ENCODE assay signal across 8 mouse cellular contexts in the genomic region with DNA sequence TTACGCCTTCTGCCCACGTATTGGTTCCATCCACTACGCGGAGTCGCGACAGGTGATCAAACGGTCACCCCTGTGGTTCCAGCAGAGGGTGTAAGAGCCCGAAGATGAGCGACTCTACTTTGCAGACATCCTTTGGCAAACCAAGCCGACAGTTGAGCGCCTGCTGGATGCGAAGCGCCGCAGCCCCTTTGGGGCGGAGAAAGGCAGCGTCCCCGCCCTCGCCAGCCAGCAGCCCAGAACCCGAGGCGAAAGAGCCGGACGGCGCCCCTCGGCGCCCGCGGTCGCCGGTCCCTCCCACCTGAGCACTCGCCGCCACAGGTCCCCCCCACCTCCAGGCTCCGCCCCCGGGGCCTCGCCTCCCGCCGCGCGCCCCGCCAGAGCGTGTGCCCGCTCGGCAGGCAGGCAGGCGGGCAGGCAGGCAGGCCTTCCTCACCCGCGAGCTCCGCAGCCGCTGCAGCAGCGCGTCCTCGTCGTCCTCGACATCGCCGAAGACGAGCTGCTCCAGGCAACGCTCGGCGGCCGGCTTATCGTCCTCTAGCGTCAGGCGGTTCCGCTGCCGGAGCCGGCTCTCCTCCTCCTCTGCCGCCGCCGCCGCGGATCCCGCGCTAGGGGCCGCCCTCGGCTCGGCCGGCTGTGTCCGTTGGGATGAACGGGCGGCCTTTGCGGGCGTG. TPM values are rescaled to one million over a fixed set of nuclear protein-coding genes. Genes with fewer than 3 reads are reported as not detected.
A peak's percentile ranks its signal among the peaks of the same experiment; 100 is the strongest.
DNase-seq lines count a peak whose midpoint lies in the region; ATAC-seq and TF ChIP-seq lines count a peak whose summit lies in the region.

No protein-coding gene starts in this region.

- TF ChIP-seq POLR2A in olfactory bulb, adult 2 months (IDR thresholded peaks at IDR 0.05; ENCODE audit: insufficient read depth, low read depth, low read length) = peak; percentile 65; the same call in 1 of the 2 replicates

- H3K36me3 ChIP-seq in G1E (replicated peaks) = peaks cover 61% of the 10 kb centered on the region
- H3K36me3 ChIP-seq in forebrain, embryonic 10.5 days (replicated peaks) = peaks cover 51% of the 10 kb centered on the region
- peaks cover 13% of the 10 kb centered on the region; the same call in 1 of the 2 replicates for H3K36me3 ChIP-seq in heart, postnatal 0 days (replicated peaks; ENCODE audit: control insufficient read depth, insufficient read depth, low read length)
- H3K36me3 ChIP-seq in lung, embryonic 14.5 days (ENCODE audit: insufficient read depth) = peaks cover 29% of the 10 kb centered on the region

- no peaks in the 10 kb centered on the region for H3K27me3 ChIP-seq in G1E (ENCODE audit: insufficient read depth, low read length)
- H3K27me3 ChIP-seq in forebrain, embryonic 10.5 days (ENCODE audit: poor library complexity, severe bottlenecking) = no peaks in the 10 kb centered on the region
- H3K27me3 ChIP-seq in heart, postnatal 0 days (ENCODE audit: control insufficient read depth, insufficient read depth, low read length) = no peaks in the 10 kb centered on the region
- no peaks in the 10 kb centered on the region for H3K27me3 ChIP-seq in lung, embryonic 14.5 days (ENCODE audit: insufficient read depth, low read length)

- peak overlapping the region; percentile 94 for H3K4me2 ChIP-seq in heart, postnatal 0 days (ENCODE audit: low read depth, low read length)
- peak overlapping the region; percentile 89 for H3K4me2 ChIP-seq in lung, embryonic 14.5 days

- under 1% methylated on average over 80 of the region's 81 CpGs for WGBS in forebrain, embryonic 10.5 days
- WGBS in heart, postnatal 0 days = under 1% methylated on average over 75 of the region's 81 CpGs
- WGBS in large intestine, adult 2 months = under 1% methylated on average over 76 of the region's 81 CpGs
- under 1% methylated on average over 76 of the region's 81 CpGs for WGBS in lung, embryonic 14.5 days
- under 1% methylated on average over 81 of the region's 81 CpGs for WGBS in olfactory bulb, adult 2 months

- H3K4me1 ChIP-seq in G1E (ENCODE audit: insufficient read depth, low read depth, low read length) = peaks cover 47% of the 10 kb centered on the region
- H3K4me1 ChIP-seq in forebrain, embryonic 10.5 days = peaks cover 31% of the 10 kb centered on the region
- H3K4me1 ChIP-seq in heart, postnatal 0 days (ENCODE audit: control insufficient read depth, insufficient read depth) = peaks cover 15% of the 10 kb centered on the region; the same call in 1 of the 2 replicates
- peaks cover 5% of the 10 kb centered on the region; the same call in 1 of the 2 replicates for H3K4me1 ChIP-seq in lung, embryonic 14.5 days (ENCODE audit: insufficient read depth)
- H3K4me1 ChIP-seq in olfactory bulb, adult 2 months (ENCODE audit: control insufficient read depth, insufficient read depth, low read length) = peaks cover 5% of the 10 kb centered on the region

- ATAC-seq in G1E (ENCODE audit: extremely low read depth, insufficient number of reproducible peaks, low FRiP score, poor library complexity, severe bottlenecking) = peak; percentile 29
- peak; percentile 24 for ATAC-seq in heart, postnatal 0 days (ENCODE audit: insufficient read depth, low read depth)
- ATAC-seq in lung, embryonic 14.5 days (ENCODE audit: insufficient read depth) = peak; percentile 59

- no peak for TF ChIP-seq EP300 in heart, postnatal 0 days (IDR thresholded peaks at IDR 0.05; ENCODE audit: low read depth)

- peak; percentile 67 for DNase-seq in G1E (ENCODE audit: low spot score)
- DNase-seq in c-Kit-negative CD71-positive TER-119-positive erythroid progenitor cells, embryonic 14.5 days (ENCODE audit: low read depth, low spot score) = peak; percentile 63
- no peak for DNase-seq in forebrain, embryonic 10.5 days (ENCODE audit: extremely low spot score, low spot score)
- DNase-seq in heart, postnatal 0 days (ENCODE audit: low spot score) = peak; percentile 40
- peak; percentile 21 for DNase-seq in large intestine, adult 2 months (ENCODE audit: low read depth, low spot score)
- peak; percentile 72 for DNase-seq in lung, embryonic 14.5 days
- DNase-seq in thymus, postnatal 25 days = peak; percentile 78

- TF ChIP-seq CTCF in G1E (IDR thresholded peaks at IDR 0.05; ENCODE audit: low read depth, low read length) = no peak
- 0 out of 2 replicates have a peak, but pooled peaks have one; percentile 2 for TF ChIP-seq CTCF in heart, postnatal 0 days (IDR thresholded peaks at IDR 0.05; ENCODE audit: low read depth)
- no peak for TF ChIP-seq CTCF in lung, embryonic 14.5 days (IDR thresholded peaks at IDR 0.05; ENCODE audit: low read depth)
- TF ChIP-seq CTCF in olfactory bulb, adult 2 months (IDR thresholded peaks at IDR 0.05; ENCODE audit: insufficient read depth, low read depth, low read length) = peak; percentile 10; the same call in 1 of the 2 replicates

- H3K9ac ChIP-seq in heart, postnatal 0 days (replicated peaks; ENCODE audit: low read depth, low read length) = peak overlapping the region; percentile 98
- peak overlapping the region; percentile 90 for H3K9ac ChIP-seq in lung, embryonic 14.5 days

- H3K27ac ChIP-seq in forebrain, embryonic 10.5 days = peak overlapping the region; percentile 98
- peak overlapping the region; percentile 99 for H3K27ac ChIP-seq in heart, postnatal 0 days (ENCODE audit: low read depth)
- peak overlapping the region; percentile 94 for H3K27ac ChIP-seq in lung, embryonic 14.5 days (ENCODE audit: low read depth)
- H3K27ac ChIP-seq in olfactory bulb, adult 2 months (ENCODE audit: insufficient read depth, low read depth, low read length) = peak overlapping the region; percentile 31; the same call in 1 of the 2 replicates

- H3K9me3 ChIP-seq in G1E (replicated peaks) = no peaks in the 10 kb centered on the region
- no peaks in the 10 kb centered on the region for H3K9me3 ChIP-seq in forebrain, embryonic 10.5 days
- no peaks in the 10 kb centered on the region for H3K9me3 ChIP-seq in heart, postnatal 0 days (replicated peaks; ENCODE audit: control insufficient read depth, low read length)
- no peaks in the 10 kb centered on the region for H3K9me3 ChIP-seq in lung, embryonic 14.5 days (ENCODE audit: low read depth, low read length)

- peak overlapping the region; percentile 91 for H3K4me3 ChIP-seq in G1E (ENCODE audit: low read depth, low read length)
- H3K4me3 ChIP-seq in forebrain, embryonic 10.5 days = peak overlapping the region; percentile 96
- H3K4me3 ChIP-seq in heart, postnatal 0 days (ENCODE audit: low read depth, low read length) = peak overlapping the region; percentile 100
- H3K4me3 ChIP-seq in lung, embryonic 14.5 days (ENCODE audit: low read depth, low read length) = peak overlapping the region; percentile 99
- peak overlapping the region; percentile 93 for H3K4me3 ChIP-seq in olfactory bulb, adult 2 months (ENCODE audit: insufficient read depth, low read depth, low read length)

RNA-seq across cellular contexts. Expression of a gene that starts 0.5 kb away (rescaled TPM):
- 21.9 and 24.9 TPM in 2 replicates for total RNA-seq in G1E (2014; fragmentation: Nextera tagmentation)
- total RNA-seq in G1E (2017) = 50.9 TPM in 2 replicates
- polyA plus RNA-seq in G1E (2012) = 22.3 and 26.4 TPM in 2 replicates
- polyA plus RNA-seq in forebrain, embryonic 10.5 days (2016; fragmentation: Nextera tagmentation; extraction: Ambion mirVana) = 38.6 and 38.8 TPM in 2 replicates
- 11.8 and 12.9 TPM in 2 replicates for total RNA-seq in heart, postnatal 0 days (2014; rRNA removed; ENCODE audit: low replicate concordance)
- 10.0 and 11.2 TPM in 2 replicates for polyA plus RNA-seq in heart, postnatal 0 days (2015; fragmentation: Nextera tagmentation; extraction: Ambion mirVana)
- 2.6 and 2.8 TPM in 2 replicates for polyA plus RNA-seq in large intestine, adult 2 months (2012; rRNA removed)
- 30.5 and 33.0 TPM in 2 replicates for polyA plus RNA-seq in lung, embryonic 14.5 days (2014; fragmentation: Nextera tagmentation; extraction: Ambion mirVana)
- not detected in 2 replicates for polyA plus RNA-seq in olfactory bulb, adult 2 months (2012; ENCODE audit: insufficient read depth, insufficient read length, low replicate concordance, missing spikeins)

RNA-seq across cellular contexts. Expression of a gene that starts 0.6 kb away (rescaled TPM):
- total RNA-seq in G1E (2014; fragmentation: Nextera tagmentation) = 105 and 119 TPM in 2 replicates
- 31.7 and 39.4 TPM in 2 replicates for total RNA-seq in G1E (2017)
- polyA plus RNA-seq in G1E (2012) = 29.3 and 36.6 TPM in 2 replicates
- polyA plus RNA-seq in forebrain, embryonic 10.5 days (2016; fragmentation: Nextera tagmentation; extraction: Ambion mirVana) = 41.1 and 42.7 TPM in 2 replicates
- total RNA-seq in heart, postnatal 0 days (2014; rRNA removed; ENCODE audit: low replicate concordance) = 9.6 and 14.1 TPM in 2 replicates
- 10.7 and 10.8 TPM in 2 replicates for polyA plus RNA-seq in heart, postnatal 0 days (2015; fragmentation: Nextera tagmentation; extraction: Ambion mirVana)
- 3.0 and 4.0 TPM in 2 replicates for polyA plus RNA-seq in large intestine, adult 2 months (2012; rRNA removed)
- 23.6 and 24.3 TPM in 2 replicates for polyA plus RNA-seq in lung, embryonic 14.5 days (2014; fragmentation: Nextera tagmentation; extraction: Ambion mirVana)
- not detected in 2 replicates for polyA plus RNA-seq in olfactory bulb, adult 2 months (2012; ENCODE audit: insufficient read depth, insufficient read length, low replicate concordance, missing spikeins)

Comparison
In these comparisons a context has a peak if more than half of its experiments do, and no peak if none do; other contexts are left out.
1. CTCF ChIP-seq: peak in heart, postnatal 0 days (single experiment) and olfactory bulb, adult 2 months (single experiment); none in G1E (single experiment) and lung, embryonic 14.5 days (single experiment).
2. H3K27ac ChIP-seq: peak in every context shown above with its lines; median percentile 99 in heart, postnatal 0 days; 98 in forebrain, embryonic 10.5 days; 94 in lung, embryonic 14.5 days; 31 in olfactory bulb, adult 2 months.
3. Peak in every context shown above with its lines, with median percentiles within 50 percentile points of each other: ATAC-seq and H3K4me3 ChIP-seq.